Mouse (Mus musculus) right cerebral cortex, postnatal 4 days (tissue): Measurements from ENCODE around the gene Mybl2.

Source experiments
- DNase-seq: peaks from one replicate; pipeline ENCODE4 v3.0.0-alpha.2; 2022

Gene Mybl2

GRCm38 (mm10) chr2:163073023-163073757, 18.7 kb downstream of the Mybl2 start:
- DNase-seq: no peak

- peak; percentile 23 for DNase-seq
Observed at GRCm38 (mm10) chr2:163074006-163074405, 19.5 kb downstream of the Mybl2 start.

- no peak for DNase-seq
Observed at GRCm38 (mm10) chr2:163074808-163075207, 20.3 kb downstream of the Mybl2 start.

GRCm38 (mm10) chr2:163075234-163075633, 20.7 kb downstream of the Mybl2 start:
- DNase-seq: no peak

GRCm38 (mm10) chr2:163079041-163079440, 24.6 kb downstream of the Mybl2 start:
- DNase-seq: no peak

GRCm38 (mm10) chr2:163082591-163082990, 28.1 kb downstream of the Mybl2 start:
- DNase-seq: no peak

- DNase-seq: no peak
Observed at GRCm38 (mm10) chr2:163084519-163084918, 30.0 kb downstream of the Mybl2 start.

- no peak for DNase-seq
Observed at GRCm38 (mm10) chr2:163085047-163085446, 30.6 kb downstream of the Mybl2 start.

- DNase-seq: no peak
Observed at GRCm38 (mm10) chr2:163086561-163086960, 32.1 kb downstream of the Mybl2 start.

- DNase-seq: no peak
Observed at GRCm38 (mm10) chr2:163087728-163088127, 33.2 kb downstream of the Mybl2 start, which contains the start of gene Gtsf1l. Gtsf1l (minus strand) TSS chr2:163087855.

- no peak for DNase-seq
Observed at GRCm38 (mm10) chr2:163089475-163090123, 35.1 kb downstream of the Mybl2 start.

GRCm38 (mm10) chr2:163094909-163095308, 40.4 kb downstream of the Mybl2 start:
- no peak for DNase-seq

- DNase-seq: no peak
Observed at GRCm38 (mm10) chr2:163095784-163096183, 41.3 kb downstream of the Mybl2 start.

GRCm38 (mm10) chr2:163099919-163100318, 45.4 kb downstream of the Mybl2 start:
- DNase-seq: no peak

- DNase-seq: no peak
Observed at GRCm38 (mm10) chr2:163100551-163100950, 46.1 kb downstream of the Mybl2 start.

GRCm38 (mm10) chr2:163101646-163102203, 47.2 kb downstream of the Mybl2 start:
- peak; percentile 86 for DNase-seq

GRCm38 (mm10) chr2:163102216-163102615, 47.7 kb downstream of the Mybl2 start:
- no peak for DNase-seq

GRCm38 (mm10) chr2:163102900-163103653, 48.6 kb downstream of the Mybl2 start:
- DNase-seq: no peak

- no peak for DNase-seq
Observed at GRCm38 (mm10) chr2:163104086-163104770, 49.7 kb downstream of the Mybl2 start.

GRCm38 (mm10) chr2:163108385-163108784, 53.9 kb downstream of the Mybl2 start:
- no peak for DNase-seq

GRCm38 (mm10) chr2:163110706-163111105, 56.2 kb downstream of the Mybl2 start:
- no peak for DNase-seq

GRCm38 (mm10) chr2:163111413-163112201, 57.1 kb downstream of the Mybl2 start:
- no peak for DNase-seq
